ENCODE assay signal across 18 mouse cellular contexts in the genomic region with DNA sequence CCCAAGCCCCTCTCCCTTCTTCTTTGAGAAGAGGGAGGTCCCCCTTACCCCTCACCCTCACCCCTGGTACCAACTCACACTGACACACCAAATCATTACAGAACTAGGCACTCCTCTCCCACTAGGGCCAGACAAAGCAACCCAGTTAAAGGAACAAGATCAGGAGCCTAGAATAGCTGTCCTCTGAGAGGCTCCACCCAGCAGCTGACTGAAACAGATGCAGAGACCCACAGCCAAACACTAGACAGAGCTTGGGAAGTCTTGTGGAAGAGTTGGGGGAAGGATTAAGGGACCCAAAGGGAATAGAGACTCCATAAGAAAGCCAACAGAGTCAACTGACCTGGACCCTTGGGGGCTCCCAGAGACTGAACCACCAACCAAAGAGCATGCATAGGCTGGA.
A peak's percentile ranks its signal among the peaks of the same experiment; 100 is the strongest.
DNase-seq lines count a peak whose midpoint lies in the region; ATAC-seq and TF ChIP-seq lines count a peak whose summit lies in the region.
"Had no signal": no experiment of that assay in that cellular context is flagged by ENCODE, and none has a peak within 500 bp of the region (broad histone marks: within the 10 kb centered on the region; RNA-seq: fewer than 3 reads in every experiment).

No protein-coding gene starts in this region.

- H3K9ac ChIP-seq in heart, embryonic 12.5 days: no peak overlapping the region
- no peak overlapping the region for H3K9ac ChIP-seq in intestine, embryonic 16.5 days (ENCODE audit: low read depth, low read length)
- H3K9ac ChIP-seq: embryonic facial prominence, embryonic 12.5 days; forebrain, embryonic 15.5 days; heart, embryonic 15.5 days; hindbrain, embryonic 14.5 days; intestine, embryonic 15.5 days had no signal

- DNase-seq in gastrocnemius, adult 2 months: peak; percentile 26
- DNase-seq in gastrocnemius, postnatal 14 days: no peak
- no peak for DNase-seq in heart, postnatal 36 days
- DNase-seq in Muller cell, postnatal 12 days (ENCODE audit: inconsistent ontology term): peak; percentile 9
- peak; percentile 5 to 10 for DNase-seq in heart, postnatal 14 days
- DNase-seq: adrenal gland, adult 2 months; adrenal gland, postnatal 25 days; kidney, adult 8-10 months had no signal

- 0 out of 2 replicates have a peak overlapping the region, but pooled peaks have one; percentile 20 for H3K27ac ChIP-seq in gastrocnemius, adult 2 months
- 0 out of 2 replicates have a peak overlapping the region, but pooled peaks have one; percentile 44 for H3K27ac ChIP-seq in heart, embryonic 12.5 days (ENCODE audit: poor library complexity, severe bottlenecking)
- H3K27ac ChIP-seq in intestine, embryonic 16.5 days (ENCODE audit: low read length): no peak overlapping the region
- H3K27ac ChIP-seq: embryonic facial prominence, embryonic 12.5 days; forebrain, embryonic 15.5 days; heart, adult 2 months; heart, embryonic 15.5 days; hindbrain, embryonic 14.5 days; intestine, embryonic 15.5 days had no signal

- no peak overlapping the region for H3K4me2 ChIP-seq in heart, embryonic 12.5 days
- H3K4me2 ChIP-seq in intestine, embryonic 16.5 days (ENCODE audit: low read depth, low read length): no peak overlapping the region
- H3K4me2 ChIP-seq: embryonic facial prominence, embryonic 12.5 days; forebrain, embryonic 15.5 days; heart, embryonic 15.5 days; hindbrain, embryonic 14.5 days; intestine, embryonic 15.5 days had no signal

- intact Hi-C loops in gastrocnemius, adult 2 months (cut with DNase I): no loop called here
- intact Hi-C loops in gastrocnemius, postnatal 14 days (cut with DNase I; ENCODE audit: low total_unique reads): no loop called here
- intact Hi-C loops in heart, postnatal 36 days (cut with DNase I): no loop called here
- intact Hi-C loops in heart, postnatal 14 days (cut with DNase I): no loop called here

- TF ChIP-seq CTCF in gastrocnemius, adult 2 months (IDR thresholded peaks at IDR 0.05): no peak

- H3K36me3 ChIP-seq in heart, embryonic 12.5 days: no peaks in the 10 kb centered on the region
- no peaks in the 10 kb centered on the region for H3K36me3 ChIP-seq in intestine, embryonic 16.5 days (ENCODE audit: control insufficient read depth, insufficient read depth, low read length)
- H3K36me3 ChIP-seq: embryonic facial prominence, embryonic 12.5 days; forebrain, embryonic 15.5 days; heart, embryonic 15.5 days; hindbrain, embryonic 10.5 days; intestine, embryonic 15.5 days had no signal

- no peak for ATAC-seq in heart, embryonic 12.5 days (ENCODE audit: insufficient number of reproducible peaks, low FRiP score)
- ATAC-seq in intestine, embryonic 16.5 days: no peak
- ATAC-seq: forebrain, embryonic 15.5 days; intestine, embryonic 15.5 days had no signal

- peaks cover 17% of the 10 kb centered on the region for H3K4me1 ChIP-seq in heart, embryonic 12.5 days (replicated peaks)
- H3K4me1 ChIP-seq in intestine, embryonic 16.5 days (ENCODE audit: control insufficient read depth, insufficient read depth, low read length): no peaks in the 10 kb centered on the region
- H3K4me1 ChIP-seq: embryonic facial prominence, embryonic 12.5 days; forebrain, embryonic 15.5 days; intestine, embryonic 15.5 days had no signal

- no peak overlapping the region for H3K4me3 ChIP-seq in gastrocnemius, adult 2 months
- H3K4me3 ChIP-seq in heart, embryonic 12.5 days: no peak overlapping the region
- no peak overlapping the region for H3K4me3 ChIP-seq in intestine, embryonic 16.5 days (ENCODE audit: low read length)
- H3K4me3 ChIP-seq: embryonic facial prominence, embryonic 12.5 days; forebrain, embryonic 15.5 days; heart, adult 2 months; heart, embryonic 15.5 days; hindbrain, embryonic 10.5 days; intestine, embryonic 15.5 days had no signal

- H3K9me3 ChIP-seq in heart, embryonic 12.5 days (replicated peaks): peaks cover 5% of the 10 kb centered on the region; the same call in 1 of the 2 replicates
- no peaks in the 10 kb centered on the region for H3K9me3 ChIP-seq in intestine, embryonic 16.5 days (ENCODE audit: control insufficient read depth, low read length)
- H3K9me3 ChIP-seq: embryonic facial prominence, embryonic 12.5 days; forebrain, embryonic 15.5 days; heart, embryonic 15.5 days; hindbrain, embryonic 10.5 days; intestine, embryonic 15.5 days had no signal

- no peaks in the 10 kb centered on the region for H3K27me3 ChIP-seq in heart, embryonic 12.5 days (replicated peaks)
- H3K27me3 ChIP-seq in intestine, embryonic 16.5 days (replicated peaks; ENCODE audit: control insufficient read depth, insufficient read depth, low read length): no peaks in the 10 kb centered on the region
- H3K27me3 ChIP-seq: CH12.LX; embryonic facial prominence, embryonic 12.5 days; forebrain, embryonic 15.5 days; heart, embryonic 15.5 days; intestine, embryonic 15.5 days had no signal

Comparison
In these comparisons a context has a peak if more than half of its experiments do, and no peak if none do; other contexts are left out.
1. DNase-seq: peak in gastrocnemius, adult 2 months (single experiment), Muller cell, postnatal 12 days (single experiment) and heart, postnatal 14 days (2 of 2); none in gastrocnemius, postnatal 14 days (single experiment) and heart, postnatal 36 days (0 of 2).